Mouse (Mus musculus): ENCODE data around the gene Fam129a. TPM values are rescaled to one million over a fixed set of nuclear protein-coding genes. Genes with fewer than 3 reads are reported as not detected.

The Fam129a gene
- polyA plus RNA-seq, 1 experiment from 2014 or later, result 4.6 TPM

- Histone ChIP-seq H3K27ac (ENCODE audit: low read depth) (no peak overlapping the region), H3K4me2 (no peak overlapping the region), H3K9ac (no peak overlapping the region), H3K36me3 (ENCODE audit: insufficient read depth) (no peaks in the 10 kb centered on the region), H3K9me3 (ENCODE audit: low read depth, low read length) (no peaks in the 10 kb centered on the region), H3K4me1 (ENCODE audit: insufficient read depth) (no peaks in the 10 kb centered on the region), H3K27me3 (ENCODE audit: insufficient read depth, low read length) (no peaks in the 10 kb centered on the region), H3K4me3 (ENCODE audit: low read depth, low read length) (no peak overlapping the region)
- no peak for TF ChIP-seq CTCF (IDR thresholded peaks at IDR 0.05; ENCODE audit: low read depth)
- ATAC-seq (ENCODE audit: insufficient read depth) (no peak), DNase-seq (no peak)
- WGBS, result 73% methylated on average over 7 of the region's 7 CpGs
Observed at GRCm38 (mm10) chr1:151549794-151550193, 21.2 kb upstream of the Fam129a start.

- H3K27me3 ChIP-seq (ENCODE audit: insufficient read depth, low read length), result no peaks in the 10 kb centered on the region
- no peak overlapping the region for H3K4me2 ChIP-seq
- H3K36me3 ChIP-seq (ENCODE audit: insufficient read depth), result no peaks in the 10 kb centered on the region
- WGBS, result 40% methylated on average over 19 of the region's 19 CpGs
- H3K9me3 ChIP-seq (ENCODE audit: low read depth, low read length), result no peaks in the 10 kb centered on the region
- H3K4me1 ChIP-seq (ENCODE audit: insufficient read depth), result no peaks in the 10 kb centered on the region
- no peak for ATAC-seq (ENCODE audit: insufficient read depth)
- no peak overlapping the region for H3K27ac ChIP-seq (ENCODE audit: low read depth)
- no peak for DNase-seq
- no peak overlapping the region for H3K4me3 ChIP-seq (ENCODE audit: low read depth, low read length)
- H3K9ac ChIP-seq, result no peak overlapping the region
- no peak for TF ChIP-seq CTCF (IDR thresholded peaks at IDR 0.05; ENCODE audit: low read depth)
Observed at GRCm38 (mm10) chr1:151550587-151551479, 20.2 kb upstream of the Fam129a start.

- no peak for ATAC-seq (ENCODE audit: insufficient read depth)
- H3K27me3 ChIP-seq (ENCODE audit: insufficient read depth, low read length), result no peaks in the 10 kb centered on the region
- DNase-seq, result no peak
- H3K27ac ChIP-seq (ENCODE audit: low read depth), result no peak overlapping the region
- no peak overlapping the region for H3K4me3 ChIP-seq (ENCODE audit: low read depth, low read length)
- no peaks in the 10 kb centered on the region for H3K36me3 ChIP-seq (ENCODE audit: insufficient read depth)
- TF ChIP-seq CTCF (IDR thresholded peaks at IDR 0.05; ENCODE audit: low read depth), result no peak
- no peak overlapping the region for H3K4me2 ChIP-seq
- no peaks in the 10 kb centered on the region for H3K4me1 ChIP-seq (ENCODE audit: insufficient read depth)
- H3K9ac ChIP-seq, result no peak overlapping the region
- WGBS, result 68% methylated on average over 11 of the region's 11 CpGs
- no peaks in the 10 kb centered on the region for H3K9me3 ChIP-seq (ENCODE audit: low read depth, low read length)
Observed at GRCm38 (mm10) chr1:151560536-151560935, 10.4 kb upstream of the Fam129a start.

- no peak for TF ChIP-seq CTCF (IDR thresholded peaks at IDR 0.05; ENCODE audit: low read depth)
- no peak overlapping the region for H3K9ac ChIP-seq
- ATAC-seq (ENCODE audit: insufficient read depth), result no peak
- H3K27ac ChIP-seq (ENCODE audit: low read depth), result no peak overlapping the region
- H3K27me3 ChIP-seq (ENCODE audit: insufficient read depth, low read length), result no peaks in the 10 kb centered on the region
- no peaks in the 10 kb centered on the region for H3K36me3 ChIP-seq (ENCODE audit: insufficient read depth)
- no peak for DNase-seq
- no peaks in the 10 kb centered on the region for H3K4me1 ChIP-seq (ENCODE audit: insufficient read depth)
- H3K9me3 ChIP-seq (ENCODE audit: low read depth, low read length), result no peaks in the 10 kb centered on the region
- H3K4me2 ChIP-seq, result no peak overlapping the region
- WGBS, result 65% methylated on average over 5 of the region's 5 CpGs
- no peak overlapping the region for H3K4me3 ChIP-seq (ENCODE audit: low read depth, low read length)
Observed at GRCm38 (mm10) chr1:151563401-151563800, 7.6 kb upstream of the Fam129a start.

- TF ChIP-seq CTCF (IDR thresholded peaks at IDR 0.05; ENCODE audit: low read depth), result no peak
- DNase-seq (no peak), ATAC-seq (ENCODE audit: insufficient read depth) (no peak)
- Histone ChIP-seq H3K27me3 (ENCODE audit: insufficient read depth, low read length) (no peaks in the 10 kb centered on the region), H3K4me3 (ENCODE audit: low read depth, low read length) (no peak overlapping the region), H3K4me2 (no peak overlapping the region), H3K9me3 (ENCODE audit: low read depth, low read length) (no peaks in the 10 kb centered on the region), H3K9ac (no peak overlapping the region), H3K4me1 (ENCODE audit: insufficient read depth) (no peaks in the 10 kb centered on the region), H3K36me3 (ENCODE audit: insufficient read depth) (no peaks in the 10 kb centered on the region), H3K27ac (ENCODE audit: low read depth) (no peak overlapping the region)
- 50% methylated on average over 6 of the region's 6 CpGs for WGBS
Observed at GRCm38 (mm10) chr1:151563893-151564292, 7.1 kb upstream of the Fam129a start.

GRCm38 (mm10) chr1:151564377-151564776, 6.6 kb upstream of the Fam129a start:
- Histone ChIP-seq H3K9ac (no peak overlapping the region), H3K36me3 (ENCODE audit: insufficient read depth) (no peaks in the 10 kb centered on the region), H3K4me1 (ENCODE audit: insufficient read depth) (no peaks in the 10 kb centered on the region), H3K4me3 (ENCODE audit: low read depth, low read length) (no peak overlapping the region), H3K27me3 (ENCODE audit: insufficient read depth, low read length) (no peaks in the 10 kb centered on the region), H3K9me3 (ENCODE audit: low read depth, low read length) (no peaks in the 10 kb centered on the region), H3K4me2 (no peak overlapping the region), H3K27ac (ENCODE audit: low read depth) (no peak overlapping the region)
- peak; percentile 83 for ATAC-seq (ENCODE audit: insufficient read depth)
- WGBS, result 13% methylated on average over 12 of the region's 12 CpGs
- peak; percentile 93 for TF ChIP-seq CTCF (IDR thresholded peaks at IDR 0.05; ENCODE audit: low read depth)
- DNase-seq, result peak; percentile 81

- Histone ChIP-seq H3K4me1 (ENCODE audit: insufficient read depth) (0 out of 2 replicates have a peak, but pooled peaks cover 2% of the 10 kb centered on the region), H3K36me3 (ENCODE audit: insufficient read depth) (no peaks in the 10 kb centered on the region), H3K4me3 (ENCODE audit: low read depth, low read length) (no peak overlapping the region), H3K9me3 (ENCODE audit: low read depth, low read length) (no peaks in the 10 kb centered on the region), H3K27ac (ENCODE audit: low read depth) (no peak overlapping the region), H3K9ac (no peak overlapping the region), H3K4me2 (no peak overlapping the region), H3K27me3 (ENCODE audit: insufficient read depth, low read length) (peaks cover 7% of the 10 kb centered on the region; the same call in 1 of the 2 replicates)
- WGBS, result 69% methylated on average over 7 of the region's 7 CpGs
- TF ChIP-seq CTCF (IDR thresholded peaks at IDR 0.05; ENCODE audit: low read depth), result no peak
- ATAC-seq (ENCODE audit: insufficient read depth) (no peak), DNase-seq (no peak)
Observed at GRCm38 (mm10) chr1:151568682-151569081, 2.3 kb upstream of the Fam129a start.
